Mouse (Mus musculus) gastrocnemius, postnatal 10 days (tissue): ENCODE data around the gene Akap14. TPM values are rescaled to one million over a fixed set of nuclear protein-coding genes. Genes with fewer than 3 reads are reported as not detected.

Experiments
- DNase-seq: peaks from one replicate; pipeline ENCODE4 v3.0.0; 2021; ENCODE audit warnings: mixed read lengths
- total RNA-seq, 2 experiments: library from RNA; stranded (reverse); gene quantifications; 2 replicates each; pipeline ENCODE4 v1.2.3; 2021

The Akap14 gene
- total RNA-seq, 2 experiments from 2014 or later: not detected

- no peak for DNase-seq
Observed at GRCm38 (mm10) chrX:37103826-37104225, 64.8 kb downstream of the Akap14 start.

Other genes with a start within 250 kb of the Akap14 start
- gene Sept6, start 177.0 kb downstream of the Akap14 start, total RNA-seq: 10 to 100 TPM; 10.7 to 13.5 TPM
- gene Sowahd, start 120.0 kb downstream of the Akap14 start, total RNA-seq: not detected
- 100 to 1,000 TPM; 542 to 550 TPM for gene Rpl39, start 83.4 kb downstream of the Akap14 start, total RNA-seq
- gene Upf3b, start 58.5 kb downstream of the Akap14 start, total RNA-seq: 10 to 100 TPM in 1 of 2 experiments, 1 to 10 TPM in 1; 8.8 to 12.5 TPM
- gene Nkap, start 42.0 kb downstream of the Akap14 start, total RNA-seq: 10 to 100 TPM in 1 of 2 experiments, 1 to 10 TPM in 1; 9.7 to 10.3 TPM
- 100 to 1,000 TPM; 318 to 357 TPM for gene Ndufa1, start 22.3 kb upstream of the Akap14 start, total RNA-seq
- gene Rnf113a1, start 22.4 kb upstream of the Akap14 start, total RNA-seq: 1 to 10 TPM; 2.8 to 2.9 TPM
- gene Gm9, start 42.2 kb upstream of the Akap14 start, total RNA-seq: not detected
- gene Rhox1, start 53.4 kb upstream of the Akap14 start, total RNA-seq: not detected
- gene Rhox2a, start 76.1 kb upstream of the Akap14 start, total RNA-seq: not detected
- gene Rhox3a, start 81.1 kb upstream of the Akap14 start, total RNA-seq: not detected
- gene Rhox4a, start 96.5 kb upstream of the Akap14 start, total RNA-seq: not detected
- gene Rhox3a2, start 211.2 kb upstream of the Akap14 start, total RNA-seq: not detected
- gene Rhox4a2, start 222.0 kb upstream of the Akap14 start, total RNA-seq: not detected
- gene Rhox2b, start 243.2 kb upstream of the Akap14 start, total RNA-seq: not detected